Mouse (Mus musculus): Measurements from ENCODE around the gene Il10rb. TPM values are rescaled to one million over a fixed set of nuclear protein-coding genes. Genes with fewer than 3 reads are reported as not detected.
"Not testable (repeated sequence)": the region's sequence is repeated elsewhere in the genome, so short reads cannot be mapped to it uniquely, and the experiment has no call there.

The Il10rb gene
- total RNA-seq, 2 experiments from 2014 or later = 7.9 to 8.9 TPM

DNA sequence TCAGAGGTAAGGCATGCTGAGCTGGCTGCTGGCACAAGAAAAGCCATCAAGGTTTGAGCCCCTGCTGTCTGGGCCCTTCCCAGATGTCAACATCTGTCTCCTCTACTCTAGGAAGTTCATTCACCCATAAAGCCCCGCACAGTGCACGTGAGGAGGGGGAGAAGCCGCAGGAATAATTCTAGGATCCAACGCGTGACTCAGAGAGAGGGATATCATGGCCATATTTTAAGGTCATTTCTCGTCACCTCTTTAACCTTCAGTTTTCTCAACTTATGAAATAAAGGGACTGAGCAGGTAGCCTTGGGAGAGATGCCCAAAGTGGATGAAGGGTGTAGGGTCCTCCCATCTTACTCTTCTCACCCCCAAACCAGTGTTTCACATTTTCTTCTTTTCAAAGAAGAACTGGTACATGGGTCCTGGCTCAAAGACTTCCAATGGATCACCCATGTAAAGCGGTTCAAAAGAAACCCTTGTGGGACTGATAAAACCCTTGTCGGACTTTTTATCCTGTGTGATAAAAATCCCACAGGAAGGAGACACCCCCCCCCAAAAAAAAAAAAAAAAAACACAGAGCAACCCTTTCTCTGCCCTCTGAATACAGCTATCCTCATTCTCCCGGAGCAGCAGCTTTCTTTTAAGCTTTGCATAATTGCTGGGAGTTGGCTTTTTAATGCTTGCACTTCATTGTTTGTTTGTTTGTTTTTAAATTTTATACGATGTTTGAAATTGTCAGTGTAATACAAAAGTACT, 961 bp upstream of the Il10rb start:
- DNase-seq (ENCODE audit: extremely low spot score in 1 of 2, low spot score in 2 of 2) = no peak
- intact Hi-C loops (cut with DNase I) = no loop called here

DNA sequence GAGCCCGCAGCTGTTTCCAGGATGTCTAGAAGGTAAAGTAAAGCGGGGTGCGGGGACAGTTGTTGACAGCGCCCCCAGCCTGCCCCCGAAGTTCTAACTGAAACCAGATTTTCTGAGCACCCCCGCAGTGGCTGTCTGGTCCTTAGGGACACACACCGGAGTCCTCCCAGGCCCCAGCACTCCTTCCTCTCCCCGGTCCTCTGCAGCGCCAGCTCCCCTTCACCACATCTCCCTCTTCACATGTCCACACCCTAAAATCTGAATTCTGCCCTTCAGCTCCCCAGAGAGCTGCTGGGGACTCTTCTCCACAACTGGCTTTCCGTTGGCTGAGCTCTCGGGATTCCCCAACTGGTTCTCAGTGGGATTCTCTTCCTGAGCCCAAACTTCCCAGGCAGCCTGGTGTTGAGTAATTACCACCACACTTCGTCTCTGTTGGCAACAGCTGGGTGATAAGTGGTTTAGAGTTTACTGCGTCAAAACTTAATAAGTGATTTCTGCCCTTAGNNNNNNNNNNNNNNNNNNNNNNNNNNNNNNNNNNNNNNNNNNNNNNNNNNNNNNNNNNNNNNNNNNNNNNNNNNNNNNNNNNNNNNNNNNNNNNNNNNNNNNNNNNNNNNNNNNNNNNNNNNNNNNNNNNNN, 739 bp downstream of the Il10rb start:
- peak in 1 of 2 experiments; percentile 55 for DNase-seq (ENCODE audit: extremely low spot score in 1 of 2, low spot score in 2 of 2)
- intact Hi-C loops (cut with DNase I) = no loop called here

GRCm38 (mm10) chr16:91413102-91413844, 7.3 kb downstream of the Il10rb start:
- intact Hi-C loops (cut with DNase I) = no loop called here
- no peak for DNase-seq (ENCODE audit: extremely low spot score in 1 of 2, low spot score in 2 of 2)

DNA sequence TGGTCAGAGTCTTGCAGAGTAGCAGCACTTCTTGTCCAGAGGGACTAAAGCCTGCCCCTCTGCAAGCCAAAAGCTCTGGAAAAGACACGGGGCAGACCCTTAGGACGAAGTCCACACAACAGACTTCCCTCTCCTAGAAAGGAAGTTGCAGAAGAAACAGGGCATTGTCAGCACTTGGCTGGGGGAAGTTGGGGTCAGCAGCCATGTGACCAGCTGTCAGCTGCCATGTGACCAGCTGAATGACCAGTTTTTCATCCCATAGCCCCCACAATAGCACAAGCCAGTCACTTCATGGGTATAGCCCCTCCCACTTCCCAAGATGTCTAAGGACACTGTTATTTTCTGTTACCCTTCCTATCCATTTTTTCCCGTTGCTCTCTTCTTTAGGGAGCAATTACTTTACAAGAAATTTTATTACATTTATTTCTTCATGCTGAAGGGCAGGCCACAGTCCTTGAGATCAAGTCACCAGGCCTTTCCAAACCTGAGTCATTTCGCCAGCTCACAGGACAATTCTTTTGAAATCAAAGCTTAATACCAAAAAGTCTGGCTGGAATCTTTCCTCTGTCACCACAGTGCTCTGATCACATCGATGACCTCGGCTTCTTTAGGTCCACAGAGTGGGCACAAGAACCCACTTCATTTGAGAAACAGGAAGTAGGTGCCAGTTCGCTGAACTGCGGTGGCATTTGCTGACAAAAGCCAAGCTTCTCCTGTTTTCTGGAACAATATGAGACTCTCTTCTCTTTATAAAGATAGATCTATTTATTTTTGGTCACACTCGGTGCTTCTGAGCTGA, 9.6 kb downstream of the Il10rb start:
- intact Hi-C loops (cut with DNase I) = no loop called here
- DNase-seq (ENCODE audit: extremely low spot score in 1 of 2, low spot score in 2 of 2) = no peak

DNA sequence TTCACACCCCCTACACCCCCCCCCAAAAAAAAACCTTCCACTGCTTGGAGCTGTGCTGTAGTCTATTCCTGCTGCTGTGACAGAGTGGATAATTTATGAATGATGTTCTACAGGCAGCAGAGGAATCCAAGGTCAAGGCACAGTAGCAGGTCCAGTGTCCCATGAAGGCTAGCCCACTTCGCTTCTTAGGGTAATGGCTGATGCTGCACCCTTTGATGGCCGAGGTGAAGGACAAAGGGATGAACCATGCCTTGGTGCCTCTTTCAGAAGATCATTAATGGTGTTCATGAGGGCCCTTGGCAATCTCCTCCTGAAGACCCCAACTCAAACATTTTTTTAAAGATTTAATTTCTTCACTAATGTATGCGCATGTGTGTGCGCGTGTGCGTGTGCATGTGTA, 10.4 kb downstream of the Il10rb start:
- DNase-seq (ENCODE audit: extremely low spot score in 1 of 2, low spot score in 2 of 2) = no peak
- intact Hi-C loops (cut with DNase I) = no loop called here

DNA sequence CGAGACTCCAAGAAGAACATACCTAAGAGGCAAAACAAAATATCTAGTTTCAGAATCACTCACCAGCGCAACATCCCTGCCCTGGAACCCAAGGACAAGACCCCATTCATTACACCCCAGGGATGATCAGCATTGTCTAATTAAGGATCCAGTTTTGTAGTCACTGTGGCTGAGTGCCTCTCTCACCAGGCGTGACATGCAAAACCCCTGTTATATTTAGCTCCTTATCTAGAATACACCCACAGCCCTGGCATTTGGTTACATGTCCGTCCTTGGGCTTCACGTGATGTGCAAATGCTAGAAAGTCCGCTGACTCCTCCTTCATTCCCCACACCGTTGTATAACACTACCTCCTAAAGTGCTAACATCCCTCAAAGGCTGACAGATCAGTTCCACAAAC, 11.0 kb downstream of the Il10rb start:
- no peak for DNase-seq (ENCODE audit: extremely low spot score in 1 of 2, low spot score in 2 of 2)
- intact Hi-C loops (cut with DNase I) = no loop called here

GRCm38 (mm10) chr16:91418531-91418930, 12.6 kb downstream of the Il10rb start:
- no peak for DNase-seq (ENCODE audit: extremely low spot score in 1 of 2, low spot score in 2 of 2)
- intact Hi-C loops (cut with DNase I) = no loop called here

GRCm38 (mm10) chr16:91425816-91426215, 19.9 kb downstream of the Il10rb start:
- intact Hi-C loops (cut with DNase I) = no loop called here
- DNase-seq (ENCODE audit: extremely low spot score in 1 of 2, low spot score in 2 of 2) = no peak

- intact Hi-C loops (cut with DNase I) = no loop called here
- DNase-seq (ENCODE audit: extremely low spot score in 1 of 2, low spot score in 2 of 2) = no peak
Observed at GRCm38 (mm10) chr16:91426586-91426985, 20.6 kb downstream of the Il10rb start.

- no peak for DNase-seq (ENCODE audit: extremely low spot score in 1 of 2, low spot score in 2 of 2)
- intact Hi-C loops (cut with DNase I) = no loop called here
Observed at GRCm38 (mm10) chr16:91427461-91427860, 21.5 kb downstream of the Il10rb start.

GRCm38 (mm10) chr16:91428259-91428865, 22.4 kb downstream of the Il10rb start:
- DNase-seq (ENCODE audit: extremely low spot score in 1 of 2, low spot score in 2 of 2) = no peak
- intact Hi-C loops (cut with DNase I) = no loop called here

GRCm38 (mm10) chr16:91432720-91433328, 26.9 kb downstream of the Il10rb start:
- intact Hi-C loops (cut with DNase I) = no loop called here
- no peak for DNase-seq (ENCODE audit: extremely low spot score in 1 of 2, low spot score in 2 of 2)

DNA sequence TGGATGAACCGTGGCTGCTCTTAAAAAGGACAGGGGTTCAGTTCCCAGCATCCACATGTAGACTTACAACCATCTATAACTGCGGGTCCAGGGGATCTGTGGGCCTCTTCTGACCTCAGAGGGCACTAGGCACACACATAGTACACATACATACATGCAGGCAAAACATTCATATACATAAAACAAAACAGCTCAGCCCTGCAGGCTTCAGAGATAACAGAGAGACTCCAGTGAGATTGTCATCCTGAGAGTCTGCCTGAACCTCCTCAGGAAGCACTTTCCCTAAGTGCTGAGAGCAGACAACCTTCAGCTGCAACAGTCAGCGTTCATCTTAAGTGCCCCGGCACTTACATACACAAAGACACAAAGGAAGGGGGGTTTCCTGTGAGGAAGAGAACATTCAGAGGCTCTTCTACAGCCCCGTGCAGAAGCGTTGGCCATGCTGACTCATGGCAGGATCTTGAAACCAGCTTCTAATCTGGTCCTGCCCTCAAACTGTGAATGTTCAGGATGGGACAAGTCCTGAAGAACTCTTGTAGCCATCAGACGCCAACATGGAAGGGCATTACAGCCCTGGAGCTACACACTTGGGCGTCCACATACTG, 27.5 kb downstream of the Il10rb start:
- intact Hi-C loops (cut with DNase I) = no loop called here
- no peak for DNase-seq (ENCODE audit: extremely low spot score in 1 of 2, low spot score in 2 of 2)

DNA sequence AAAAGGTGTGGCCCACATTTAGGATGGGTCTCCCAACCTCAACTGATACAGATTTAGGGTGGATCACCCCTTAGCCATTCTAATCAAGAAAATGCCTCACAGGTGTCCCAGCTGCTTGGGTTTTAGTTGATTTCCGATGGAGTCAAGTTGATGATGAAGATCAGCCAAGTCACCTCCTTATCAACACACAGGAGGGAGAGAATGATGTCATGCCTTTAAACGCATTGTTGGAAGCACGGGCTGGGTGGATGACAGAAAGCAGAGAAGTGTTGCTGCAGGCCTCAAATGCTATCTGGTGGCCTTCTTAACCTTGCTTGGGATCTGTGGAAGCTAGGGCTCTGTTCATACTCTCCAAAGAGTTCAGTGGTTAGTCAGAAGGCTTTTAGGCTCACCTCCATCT, 28.2 kb downstream of the Il10rb start:
- no peak for DNase-seq (ENCODE audit: extremely low spot score in 1 of 2, low spot score in 2 of 2)
- intact Hi-C loops (cut with DNase I) = no loop called here

DNA sequence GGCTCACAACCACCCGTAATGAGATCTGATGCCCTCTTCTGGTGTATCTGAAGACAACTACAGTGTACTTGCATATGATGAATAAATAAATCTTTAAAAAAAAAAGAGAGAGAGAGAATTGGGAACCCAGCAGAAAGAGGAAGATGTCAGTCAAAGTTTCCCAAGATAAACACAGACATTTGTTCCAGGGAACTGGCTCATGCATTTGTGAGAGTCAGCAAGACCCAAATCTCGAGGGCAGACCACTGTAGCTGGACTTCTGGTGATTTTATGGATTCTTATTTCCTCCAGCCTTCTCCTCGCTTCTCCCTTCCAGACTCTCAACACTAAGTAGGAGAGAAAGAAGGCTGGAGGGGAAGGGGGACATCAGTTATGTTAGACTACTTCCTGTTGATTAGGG, 32.1 kb downstream of the Il10rb start:
- DNase-seq (ENCODE audit: extremely low spot score in 1 of 2, low spot score in 2 of 2) = no peak
- intact Hi-C loops (cut with DNase I) = no loop called here

DNA sequence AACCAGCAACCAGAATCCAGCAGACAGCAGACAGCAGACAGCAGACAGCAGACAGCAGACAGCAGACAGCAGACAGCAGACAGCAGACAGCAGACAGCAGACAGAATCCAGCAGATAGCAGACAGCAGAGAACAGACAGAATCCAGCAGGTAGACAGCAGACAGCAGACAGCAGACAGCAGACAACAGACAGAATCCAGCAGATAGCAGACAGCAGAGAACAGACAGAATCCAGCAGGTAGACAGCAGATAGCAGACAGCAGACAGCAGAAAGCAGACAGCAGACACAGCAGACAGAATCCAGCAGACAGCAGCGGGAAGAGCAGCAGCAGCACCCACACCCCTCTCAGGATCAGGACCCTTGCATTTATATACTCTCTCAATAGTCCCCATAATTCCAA, 32.6 kb downstream of the Il10rb start:
- DNase-seq (ENCODE audit: extremely low spot score in 1 of 2, low spot score in 2 of 2); intact Hi-C loops (cut with DNase I): not testable (repeated sequence)

DNA sequence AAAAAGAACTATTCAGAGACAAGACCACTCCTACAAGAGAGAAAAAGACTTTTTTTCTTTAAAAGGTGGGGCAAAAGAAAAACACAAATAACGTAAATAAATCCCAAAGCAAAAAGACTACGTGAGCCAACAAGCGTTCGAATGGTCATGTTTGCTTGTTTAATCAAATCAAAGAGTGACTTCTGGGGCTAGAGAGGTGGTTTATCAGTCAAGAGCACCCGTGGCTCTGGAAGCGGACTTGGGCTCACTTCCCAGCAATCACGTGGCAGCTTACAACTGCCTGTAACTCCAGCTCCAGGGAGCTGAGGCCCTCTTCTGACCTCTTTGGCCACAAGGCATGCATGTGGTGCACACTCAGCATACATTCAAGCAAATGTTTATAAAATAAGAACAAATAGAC, 35.4 kb downstream of the Il10rb start:
- peak in 1 of 2 experiments; percentile 82 for DNase-seq (ENCODE audit: extremely low spot score in 1 of 2, low spot score in 2 of 2)
- intact Hi-C loops (cut with DNase I) = no loop called here

GRCm38 (mm10) chr16:91441811-91442240, 35.9 kb downstream of the Il10rb start:
- DNase-seq (ENCODE audit: extremely low spot score in 1 of 2, low spot score in 2 of 2) = no peak
- intact Hi-C loops (cut with DNase I) = no loop called here
